Mouse (Mus musculus): ENCODE results near the gene Ift88.

- TF ChIP-seq CHD1 (IDR thresholded peaks at IDR 0.05; ENCODE audit: low read depth, low read length) (no peak), POLR2A (IDR thresholded peaks at IDR 0.05; ENCODE audit: low read depth, low read length) (no peak), USF1 (IDR thresholded peaks at IDR 0.05; ENCODE audit: low read depth, low read length) (no peak), EP300 (IDR thresholded peaks at IDR 0.05; ENCODE audit: low read length) (no peak), NELFE (IDR thresholded peaks at IDR 0.05; ENCODE audit: low read depth, low read length) (no peak), CTCF (conservative IDR thresholded peaks at IDR 0.05 in 1 of 2, IDR thresholded peaks at IDR 0.05 in 1 of 2; ENCODE audit: low read depth in 2 of 2, low read length in 2 of 2) (no peak), KAT2A (IDR thresholded peaks at IDR 0.05; ENCODE audit: insufficient replicate concordance, low read length) (no peak), MEF2A (IDR thresholded peaks at IDR 0.05; ENCODE audit: borderline replicate concordance, low read depth, low read length) (no peak), CHD2 (IDR thresholded peaks at IDR 0.05; ENCODE audit: low read length) (no peak), MAFK (IDR thresholded peaks at IDR 0.05; ENCODE audit: insufficient replicate concordance, low read length) (no peak), UBTF (IDR thresholded peaks at IDR 0.05; ENCODE audit: low read depth, low read length) (no peak)
These were observed 48.7 kb upstream of the Ift88 start for GRCm38 (mm10) chr14:57375205-57375604.
